Mouse (Mus musculus) cerebellum, postnatal 4 days (tissue): ENCODE results near the gene Gm43191.

Experiments used
- DNase-seq, 2 experiments: peaks; one replicate each; pipeline ENCODE4 v3.0.0; 2022; ENCODE audit warnings: low spot score in 2 of 2, mixed read lengths in 1 of 2

The Gm43191 gene

DNA sequence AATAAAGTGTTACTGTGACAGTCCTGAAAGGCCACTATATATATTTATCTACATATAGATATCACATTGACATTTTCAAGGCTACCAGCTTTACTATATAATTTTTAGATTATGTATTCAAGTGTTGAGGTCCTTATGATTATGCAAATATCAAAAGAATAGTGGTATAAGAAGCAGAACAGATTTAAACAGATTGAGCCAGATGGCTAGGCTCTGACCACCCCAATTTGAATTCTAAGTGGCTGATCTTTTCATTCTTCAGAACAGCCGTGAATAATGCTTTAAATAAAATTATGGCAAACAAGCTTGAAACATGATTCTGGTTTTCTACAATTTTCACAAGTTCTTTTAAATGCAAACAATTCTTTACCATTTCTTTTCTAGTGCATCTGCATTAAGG, 49.6 kb downstream of the Gm43191 start:
- DNase-seq: no peak

DNA sequence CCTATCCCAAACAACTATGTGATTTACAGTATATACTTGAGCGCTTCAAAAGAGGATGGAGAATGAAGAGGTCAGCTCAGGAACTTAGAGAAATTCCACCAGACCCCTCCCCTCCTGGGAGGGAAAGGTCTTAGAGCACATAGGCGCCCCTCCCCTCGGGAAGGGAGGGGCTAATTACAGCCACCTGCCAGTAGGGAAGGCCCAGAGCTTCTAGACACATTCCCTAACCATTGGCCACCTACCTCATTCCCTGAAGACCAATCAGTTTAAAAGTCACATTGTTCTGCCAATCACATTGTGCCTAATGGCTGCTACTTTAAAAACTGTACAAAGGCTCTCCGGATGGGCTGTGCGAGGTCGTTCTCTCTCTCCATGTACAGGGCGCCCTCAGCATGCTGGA, 58.4 kb downstream of the Gm43191 start:
- no peak for DNase-seq

DNA sequence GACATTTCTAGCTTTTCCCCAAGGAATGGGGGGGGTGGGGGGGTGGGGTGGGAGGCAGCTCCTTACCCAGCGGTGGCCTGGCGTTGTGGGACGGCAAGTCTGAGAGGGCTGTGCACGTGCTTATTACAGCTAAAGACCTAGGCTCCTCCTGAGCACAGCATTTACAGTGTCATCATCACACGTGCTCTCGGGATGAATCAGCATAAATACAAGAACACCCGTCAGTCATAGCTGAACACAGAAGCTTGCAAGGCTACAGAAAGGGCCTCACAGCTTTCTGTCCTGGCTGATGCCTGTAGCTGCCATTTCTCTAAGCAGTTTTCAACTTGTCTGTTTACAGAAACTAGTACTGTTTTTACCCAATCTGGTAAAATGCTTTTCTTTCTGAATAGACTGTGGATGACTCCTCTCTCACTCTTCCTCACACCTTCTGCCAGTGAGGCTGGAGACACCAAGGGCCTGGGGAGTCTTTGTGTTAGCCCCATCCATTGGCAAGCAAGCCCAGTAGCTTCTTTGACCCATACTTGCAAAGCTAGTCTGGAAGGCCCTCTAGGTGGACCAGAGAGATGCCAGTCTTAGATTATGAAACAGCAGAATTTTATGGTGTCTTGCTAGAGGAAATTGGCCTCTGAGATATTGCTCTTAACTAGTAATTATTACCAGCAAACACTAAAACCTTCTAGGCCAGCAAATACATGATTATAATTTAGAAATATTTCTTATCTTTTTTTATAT, 60.3 kb downstream of the Gm43191 start:
- no peak for DNase-seq

DNA sequence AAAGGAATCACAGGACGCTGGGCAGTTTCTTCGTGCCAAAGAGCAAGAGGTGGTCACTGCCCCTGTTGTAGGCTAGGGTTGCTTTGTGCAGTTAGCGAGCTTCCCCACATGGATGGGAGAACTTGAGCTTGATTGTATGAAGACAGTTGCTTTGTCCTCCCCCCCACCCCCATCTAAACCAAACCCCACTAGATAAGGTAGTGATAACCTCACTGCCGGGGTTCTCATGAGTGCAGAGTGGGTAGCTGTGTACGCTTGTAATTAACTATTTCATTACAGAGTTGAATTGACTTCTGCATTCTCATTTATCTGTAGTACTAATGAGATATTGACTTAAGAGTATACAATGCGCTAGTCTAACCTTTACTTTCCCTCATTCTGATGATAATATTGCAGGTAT, 62.2 kb downstream of the Gm43191 start:
- DNase-seq: no peak

DNA sequence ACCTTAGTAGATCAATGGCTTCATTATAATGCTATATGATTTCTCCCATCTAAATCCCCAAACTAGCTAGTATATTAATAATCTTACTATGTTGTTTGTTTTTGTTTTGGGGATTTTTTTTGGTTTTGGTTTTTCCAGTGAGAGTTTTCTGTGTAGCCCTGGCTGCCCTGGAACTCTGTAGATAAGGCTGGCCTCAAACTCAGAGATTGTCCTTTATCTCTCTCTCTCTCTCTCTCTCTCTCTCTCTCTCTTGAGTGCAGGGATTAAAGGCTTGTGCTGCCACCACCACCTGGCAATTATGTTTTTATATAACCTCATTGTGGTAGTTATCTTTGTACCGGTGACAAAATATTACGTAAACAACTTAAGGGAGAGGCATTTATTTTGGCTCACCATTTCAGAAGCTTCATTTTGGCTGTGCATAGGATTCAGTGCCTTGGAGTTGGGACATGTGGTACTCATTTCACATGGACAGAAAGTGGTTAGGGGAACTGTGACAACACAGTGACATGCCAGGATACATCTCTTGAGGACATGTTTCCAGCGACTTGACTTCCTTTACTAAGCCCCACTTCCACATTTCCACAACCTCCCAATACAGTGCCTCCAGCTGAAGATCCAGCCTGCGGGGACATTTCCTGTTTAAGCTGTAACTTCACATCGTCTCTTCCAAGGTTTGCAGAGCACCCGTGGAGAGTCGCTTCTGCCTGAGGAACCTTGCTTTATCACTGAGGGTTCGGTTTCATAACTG, 65.6 kb downstream of the Gm43191 start:
- no peak for DNase-seq

DNA sequence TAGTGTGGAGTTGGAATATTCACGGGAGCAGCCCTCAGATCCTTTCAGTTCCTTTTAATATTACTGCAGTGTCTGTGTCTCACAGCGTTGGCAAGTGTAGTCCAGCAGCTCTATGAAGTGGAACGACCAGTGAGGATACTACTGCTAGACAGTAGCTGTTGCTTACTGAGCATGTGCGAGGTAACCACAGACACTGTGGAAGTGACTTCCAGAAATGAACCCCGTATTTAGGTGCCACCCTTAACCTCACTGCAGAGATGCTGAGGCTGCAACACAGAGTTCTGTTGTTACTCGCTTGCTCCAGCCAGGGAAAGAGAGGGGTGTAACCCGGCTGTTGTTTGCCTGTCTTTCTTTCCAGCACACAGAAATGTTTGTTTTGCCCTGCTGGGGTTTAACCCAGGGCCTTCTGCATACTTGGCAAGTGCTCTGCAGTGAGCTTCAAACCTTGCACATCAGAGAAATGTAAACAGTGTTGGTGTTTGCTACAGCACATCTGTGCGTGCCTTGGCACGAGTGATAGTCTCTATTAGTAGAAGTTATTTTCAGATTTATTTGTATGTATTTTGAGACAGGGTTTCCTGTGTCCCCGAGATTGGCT, 66.7 kb downstream of the Gm43191 start, which contains the start of gene Trmt13:
Gene Trmt13 (minus strand): TSS at position 293 of the 598 bp plus-strand sequence.
- DNase-seq: no peak

DNA sequence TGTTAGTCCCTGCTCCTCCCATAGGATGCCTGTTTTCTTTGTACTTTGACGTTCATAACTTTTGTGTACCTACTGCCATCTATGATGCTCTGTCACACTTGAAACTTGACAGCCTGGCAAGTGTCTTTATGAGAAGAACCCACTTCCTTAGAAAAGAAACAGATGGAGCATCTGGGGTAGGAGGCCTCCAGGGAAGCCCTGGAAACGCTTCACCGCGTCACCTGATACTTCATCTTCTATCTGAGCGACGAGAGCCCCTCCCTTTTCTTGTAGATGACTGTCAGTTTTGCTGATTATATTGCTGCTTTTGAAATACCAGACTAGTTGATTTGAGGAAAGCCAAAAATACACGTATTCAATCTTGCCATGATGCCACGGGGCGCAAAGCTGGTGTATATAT, 76.5 kb downstream of the Gm43191 start:
- DNase-seq: no peak

DNA sequence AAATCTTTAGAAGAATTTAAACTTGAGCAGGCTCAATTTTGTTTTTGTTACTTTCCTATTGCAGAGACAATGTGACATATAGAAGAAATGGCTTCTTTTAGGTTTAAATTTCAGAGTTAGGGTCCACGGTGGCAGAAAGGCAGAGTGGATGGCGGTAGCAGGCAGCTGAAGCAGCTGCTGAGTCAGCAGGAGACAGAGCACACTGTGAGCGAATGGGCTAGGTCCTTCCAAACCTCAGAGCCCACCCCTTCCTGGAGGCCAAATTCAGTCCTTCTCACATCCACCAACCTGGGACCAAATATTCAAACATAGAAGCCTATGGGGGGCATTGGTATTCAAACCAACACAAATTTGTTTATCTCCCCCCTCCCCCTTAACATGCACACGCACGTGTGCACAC, 79.3 kb downstream of the Gm43191 start:
- DNase-seq: no peak

DNA sequence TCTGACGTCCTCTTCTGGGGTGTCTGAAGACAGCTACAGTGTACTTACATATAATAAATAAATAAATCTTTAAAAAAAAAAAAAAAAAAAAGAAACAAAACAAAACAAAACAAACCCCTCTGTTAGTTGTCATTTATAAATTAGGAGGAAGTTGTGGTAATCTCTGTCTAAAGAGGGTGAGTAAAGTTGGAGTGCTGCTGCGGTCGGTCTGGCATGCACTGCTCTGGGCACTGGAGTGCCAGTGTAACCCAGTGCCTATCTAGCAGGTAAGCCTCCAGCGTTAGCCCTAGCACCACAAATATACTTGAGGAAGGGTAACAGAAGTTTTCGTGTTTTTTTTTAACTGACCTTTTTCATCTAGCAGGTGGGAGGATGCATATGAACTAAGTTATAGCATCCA, 80.1 kb downstream of the Gm43191 start:
- DNase-seq: no peak

DNA sequence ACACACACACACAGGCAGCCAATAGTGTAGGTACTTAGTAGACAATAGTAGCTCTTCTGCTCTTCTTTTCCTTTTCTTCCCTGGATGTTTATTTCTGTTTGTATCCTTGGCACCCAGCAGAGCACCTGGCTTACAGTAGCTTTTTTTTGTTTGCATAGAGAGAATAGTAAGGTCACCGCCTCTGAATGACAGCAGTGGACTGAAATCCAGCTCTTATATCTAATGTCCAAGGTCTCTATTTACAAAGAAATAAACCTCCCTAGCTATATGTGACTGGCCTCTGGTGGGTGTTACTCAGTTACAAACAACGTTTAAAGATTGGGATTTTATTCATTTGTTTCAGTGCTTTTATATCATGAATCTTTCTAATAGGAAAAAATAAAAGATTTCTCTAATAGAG, 81.4 kb downstream of the Gm43191 start:
- no peak for DNase-seq

DNA sequence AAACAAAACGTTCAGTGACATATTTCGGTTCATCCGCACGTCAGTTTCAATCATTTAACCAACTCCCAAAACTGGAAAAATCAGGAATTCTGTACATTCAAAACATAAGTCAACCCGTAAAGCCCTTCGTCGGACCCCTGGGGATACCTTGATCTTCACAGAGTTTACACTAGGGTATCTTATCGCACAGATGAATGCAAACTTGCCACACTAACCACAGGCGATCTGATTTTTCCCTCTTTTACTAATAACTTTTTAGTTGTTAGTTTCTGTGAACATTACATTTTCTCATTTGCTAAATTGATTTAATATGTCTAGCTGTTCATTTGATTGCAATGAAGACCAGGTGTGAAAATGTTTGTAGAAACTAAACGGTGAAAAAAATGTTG, 85.5 kb downstream of the Gm43191 start:
- no peak for DNase-seq

DNA sequence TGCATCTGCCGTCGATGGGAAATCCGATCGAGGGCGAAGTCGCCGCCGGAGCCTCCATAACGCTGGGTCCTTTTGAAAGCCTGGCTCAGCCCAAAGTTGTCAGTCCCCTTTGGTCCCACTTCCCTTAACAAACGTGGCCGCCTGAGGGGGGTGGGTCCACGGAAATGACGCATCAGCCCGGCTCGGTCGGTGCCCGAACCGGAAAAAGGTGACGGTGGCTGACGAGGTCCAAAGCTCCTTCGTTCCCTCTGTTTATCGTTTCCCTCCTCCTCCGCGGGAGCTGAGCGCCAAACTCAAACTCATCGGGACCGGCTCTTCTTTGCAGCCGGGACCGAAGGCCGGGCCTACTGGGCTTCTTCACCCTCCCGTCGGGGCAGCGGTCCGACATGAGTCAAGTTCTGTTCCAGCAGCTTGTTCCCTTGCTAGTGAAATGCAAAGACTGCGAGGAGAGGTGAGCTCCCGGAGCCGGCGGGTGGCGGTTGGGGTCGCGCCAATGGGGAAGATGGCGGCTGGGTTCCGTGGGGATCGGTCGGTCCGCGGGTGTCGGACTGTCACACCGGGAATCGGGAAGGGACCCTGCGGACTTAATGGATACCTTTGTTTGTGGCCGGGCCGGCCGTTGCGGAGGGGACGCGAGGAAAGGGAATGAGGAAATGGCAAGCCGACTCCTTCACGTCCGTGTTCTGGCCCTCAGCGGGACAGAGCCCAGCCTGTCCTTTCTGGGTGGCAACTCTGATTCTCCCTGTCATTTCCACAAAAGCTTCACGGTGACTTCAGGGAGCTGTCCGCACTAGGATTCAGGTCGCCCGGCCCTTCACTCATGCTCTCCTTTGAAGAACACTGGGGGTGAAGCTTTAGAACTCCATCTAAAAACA, 86.1 kb downstream of the Gm43191 start, which contains the start of gene Sass6:
Gene Sass6 (plus strand): TSS at position 255 of the 875 bp plus-strand sequence.
- peak; percentile 99 for DNase-seq

DNA sequence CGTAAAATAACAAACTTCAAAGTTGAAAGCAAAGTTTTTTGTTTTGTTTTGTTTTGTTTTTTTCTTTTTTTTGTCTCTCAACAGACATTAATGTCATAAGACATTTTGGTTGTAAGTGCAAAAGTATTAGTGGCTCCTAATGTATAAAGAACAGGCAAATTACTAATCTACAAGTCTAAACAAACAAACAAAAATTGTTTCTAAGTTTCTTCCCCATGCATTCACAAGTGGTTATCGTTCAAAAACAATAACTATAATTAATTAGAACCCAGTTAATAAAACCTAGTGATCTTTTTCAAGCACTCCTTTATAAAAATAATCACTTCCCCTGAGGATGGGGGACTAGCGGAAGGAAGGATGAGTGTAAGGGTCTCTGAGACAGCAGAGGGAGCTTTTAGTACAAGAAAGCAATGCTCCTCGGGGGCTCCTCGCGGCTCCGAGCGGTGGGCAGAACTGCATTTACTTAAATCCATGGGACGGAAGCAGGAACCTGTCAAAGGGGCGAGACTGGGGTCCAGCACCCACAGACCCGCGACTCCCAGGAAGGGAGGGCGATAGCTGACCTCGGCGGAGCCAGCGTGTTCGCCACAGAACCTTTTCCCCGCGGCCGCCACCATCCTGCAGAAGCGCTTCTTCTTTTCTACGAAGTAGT, 86.9 kb downstream of the Gm43191 start:
- DNase-seq: no peak
